In genomic region chr6:102557521-102557920, GRCm38 (mm10) we compare ENCODE assay signal across 16 mouse cellular contexts. TPM values are rescaled to one million over a fixed set of nuclear protein-coding genes. Genes with fewer than 3 reads are reported as not detected.
"Had no signal": no experiment of that assay in that cellular context is flagged by ENCODE, and none has a peak within 500 bp of the region (broad histone marks: within the 10 kb centered on the region; RNA-seq: fewer than 3 reads in every experiment).

No protein-coding gene starts in this region.

- H3K9ac ChIP-seq: intestine, embryonic 15.5 days; kidney, embryonic 15.5 days; limb, embryonic 15.5 days; lung, embryonic 14.5 days; neural tube, embryonic 15.5 days had no signal

- H3K27me3 ChIP-seq: intestine, embryonic 15.5 days; kidney, embryonic 15.5 days; neural tube, embryonic 15.5 days had no signal

- H3K27ac ChIP-seq: intestine, embryonic 15.5 days; kidney, embryonic 15.5 days; limb, embryonic 15.5 days; midbrain, embryonic 10.5 days; neural tube, embryonic 15.5 days; stomach, postnatal 0 days had no signal

- ATAC-seq: intestine, embryonic 15.5 days had no signal

- H3K4me3 ChIP-seq: intestine, embryonic 15.5 days; kidney, embryonic 15.5 days; limb, embryonic 15.5 days; midbrain, embryonic 10.5 days; myocyte; neural tube, embryonic 15.5 days had no signal

- H3K4me1 ChIP-seq: intestine, embryonic 15.5 days; kidney, embryonic 15.5 days; limb, embryonic 15.5 days; midbrain, embryonic 10.5 days had no signal

- DNase-seq: kidney, adult 18-20 months; kidney, postnatal 14 days; lung, embryonic 14.5 days; lung, postnatal 10 days; lung, postnatal 4 days; midbrain, embryonic 14.5 days; thymus, postnatal 4 days had no signal

- H3K9me3 ChIP-seq: intestine, embryonic 15.5 days; kidney, embryonic 15.5 days; limb, embryonic 15.5 days; midbrain, embryonic 10.5 days; neural tube, embryonic 15.5 days had no signal

- H3K36me3 ChIP-seq: intestine, embryonic 15.5 days; kidney, embryonic 15.5 days; limb, embryonic 15.5 days; midbrain, embryonic 10.5 days; neural tube, embryonic 15.5 days had no signal

- H3K4me2 ChIP-seq: intestine, embryonic 15.5 days; kidney, embryonic 15.5 days; limb, embryonic 15.5 days; lung, embryonic 14.5 days; neural tube, embryonic 15.5 days had no signal

RNA-seq across cellular contexts. Expression of gene Cntn3, which starts 15.4 kb away (rescaled TPM):
- total RNA-seq: megakaryocyte, adult 5-6 weeks had no signal
- polyA plus RNA-seq: small intestine, adult 2 months had no signal
